Mouse (Mus musculus): Measurements from ENCODE around the gene Arntl2.

- TF ChIP-seq BHLHE40 (IDR thresholded peaks at IDR 0.05; ENCODE audit: low read depth, low read length) (no peak), KAT2A (IDR thresholded peaks at IDR 0.05; ENCODE audit: insufficient replicate concordance, low read length) (no peak), UBTF (IDR thresholded peaks at IDR 0.05; ENCODE audit: low read depth, low read length) (no peak), CTCF (conservative IDR thresholded peaks at IDR 0.05 in 1 of 2, IDR thresholded peaks at IDR 0.05 in 1 of 2; ENCODE audit: low read depth in 2 of 2, low read length in 2 of 2) (no peak), ZNF384 (IDR thresholded peaks at IDR 0.05; ENCODE audit: low read depth, low read length) (no peak), POLR2AphosphoS2 (IDR thresholded peaks at IDR 0.05; ENCODE audit: low read depth, low read length) (no peak), POLR2A (IDR thresholded peaks at IDR 0.05; ENCODE audit: low read depth, low read length) (no peak), RAD21 (IDR thresholded peaks at IDR 0.05; ENCODE audit: low read depth, low read length) (no peak), EP300 (IDR thresholded peaks at IDR 0.05; ENCODE audit: low read length) (0 out of 2 replicates have a peak, but pooled peaks have one; percentile 4), JUN (IDR thresholded peaks at IDR 0.05; ENCODE audit: insufficient read depth, low read depth, low read length) (no peak), MYC (IDR thresholded peaks at IDR 0.05; ENCODE audit: low read depth, low read length) (no peak), ETS1 (conservative IDR thresholded peaks at IDR 0.05; ENCODE audit: low read depth, low read length) (no peak), NELFE (IDR thresholded peaks at IDR 0.05; ENCODE audit: low read depth, low read length) (no peak), IRF4 (IDR thresholded peaks at IDR 0.05; ENCODE audit: low read depth, low read length) (no peak)
Measured at GRCm38 (mm10) chr6:146755679-146756078, 40.2 kb upstream of the Arntl2 start.

Measured in CH12.LX (cell line).